Mouse (Mus musculus) forebrain, embryonic 15.5 days (tissue): ENCODE results near the gene Gm525. TPM values are rescaled to one million over a fixed set of nuclear protein-coding genes. Genes with fewer than 3 reads are reported as not detected.

Source experiments
- polyA plus RNA-seq: library from polyadenylated mRNA; unstranded; fragments of >200 nt; fragmentation: Nextera tagmentation; extraction: Ambion mirVana; gene quantifications from 2 replicates; pipeline ENCODE4 v1.2.1, GENCODE M21; 2015

Gene Gm525
- polyA plus RNA-seq, 1 experiment from 2014 or later: not detected

Other genes starting within 250 kb of the Gm525 start
- 30.5 and 34.0 TPM in 2 replicates for gene Akap1, start 209.3 kb upstream of the Gm525 start, polyA plus RNA-seq
- gene Scpep1, start 118.4 kb upstream of the Gm525 start, polyA plus RNA-seq: 32.7 and 33.8 TPM in 2 replicates
- not detected in 2 replicates for gene Elobl, start 106.9 kb upstream of the Gm525 start, polyA plus RNA-seq
- 27.7 and 30.5 TPM in 2 replicates for gene Coil, start 103.6 kb upstream of the Gm525 start, polyA plus RNA-seq
- gene Trim25, start 74.5 kb upstream of the Gm525 start, polyA plus RNA-seq: 2.8 and 3.9 TPM in 2 replicates
- gene Dgke, start 7.0 kb upstream of the Gm525 start, polyA plus RNA-seq: 16.2 and 16.8 TPM in 2 replicates
- gene Nog, start 228.5 kb downstream of the Gm525 start, polyA plus RNA-seq: 3.6 and 4.3 TPM in 2 replicates